Mouse (Mus musculus): Measurements from ENCODE around the gene Ngf. TPM values are rescaled to one million over a fixed set of nuclear protein-coding genes. Genes with fewer than 3 reads are reported as not detected.

Ngf gene
- total RNA-seq (2021) = under 1 TPM; 0.52 to 0.68 TPM
- long read RNA-seq, experiment 1 = 0 reads
- long read RNA-seq, experiment 2 = 0 reads

- no peak for DNase-seq (ENCODE audit: low spot score)
Measured at GRCm38 (mm10) chr3:102469713-102470448, at the start of gene Ngf. Gene Ngf (plus strand): TSS chr3:102469919.

- DNase-seq (ENCODE audit: low spot score) = peak; percentile 59
Measured at GRCm38 (mm10) chr3:102445567-102445966, 24.2 kb upstream of the Ngf start.

GRCm38 (mm10) chr3:102446691-102447090 lies 23.0 kb upstream of the Ngf start:
- DNase-seq (ENCODE audit: low spot score) = no peak

GRCm38 (mm10) chr3:102454566-102454965 lies 15.2 kb upstream of the Ngf start:
- no peak for DNase-seq (ENCODE audit: low spot score)

- no peak for DNase-seq (ENCODE audit: low spot score)
Measured at GRCm38 (mm10) chr3:102460528-102460927, 9.2 kb upstream of the Ngf start.

- no peak for DNase-seq (ENCODE audit: low spot score)
Measured at GRCm38 (mm10) chr3:102460986-102461385, 8.7 kb upstream of the Ngf start.

- DNase-seq (ENCODE audit: low spot score) = no peak
Measured at GRCm38 (mm10) chr3:102462703-102463336, 6.9 kb upstream of the Ngf start.

GRCm38 (mm10) chr3:102463339-102463738 lies 6.4 kb upstream of the Ngf start:
- no peak for DNase-seq (ENCODE audit: low spot score)

- peak; percentile 50 for DNase-seq (ENCODE audit: low spot score)
Measured at GRCm38 (mm10) chr3:102466587-102466986, 3.1 kb upstream of the Ngf start.

GRCm38 (mm10) chr3:102467121-102467520 lies 2.6 kb upstream of the Ngf start:
- DNase-seq (ENCODE audit: low spot score) = no peak

- DNase-seq (ENCODE audit: low spot score) = no peak
Measured at GRCm38 (mm10) chr3:102471251-102471650, 1.5 kb downstream of the Ngf start.

- DNase-seq (ENCODE audit: low spot score) = no peak
Measured at GRCm38 (mm10) chr3:102471799-102472198, 2.1 kb downstream of the Ngf start.

- DNase-seq (ENCODE audit: low spot score) = no peak
Measured at GRCm38 (mm10) chr3:102474275-102475155, 4.8 kb downstream of the Ngf start.

- peak; percentile 35 for DNase-seq (ENCODE audit: low spot score)
Measured at GRCm38 (mm10) chr3:102477917-102478694, 8.4 kb downstream of the Ngf start.

- no peak for DNase-seq (ENCODE audit: low spot score)
Measured at GRCm38 (mm10) chr3:102490393-102491123, 20.8 kb downstream of the Ngf start.

GRCm38 (mm10) chr3:102498113-102498512 lies 28.4 kb downstream of the Ngf start:
- DNase-seq (ENCODE audit: low spot score) = no peak

GRCm38 (mm10) chr3:102498931-102499330 lies 29.2 kb downstream of the Ngf start:
- DNase-seq (ENCODE audit: low spot score) = no peak

- no peak for DNase-seq (ENCODE audit: low spot score)
Measured at GRCm38 (mm10) chr3:102500031-102500430, 30.3 kb downstream of the Ngf start.

- no peak for DNase-seq (ENCODE audit: low spot score)
Measured at GRCm38 (mm10) chr3:102501186-102501585, 31.5 kb downstream of the Ngf start.

- DNase-seq (ENCODE audit: low spot score) = no peak
Measured at GRCm38 (mm10) chr3:102505129-102505528, 35.4 kb downstream of the Ngf start.

- no peak for DNase-seq (ENCODE audit: low spot score)
Measured at GRCm38 (mm10) chr3:102506061-102506460, 36.3 kb downstream of the Ngf start.

Measured in gastrocnemius, adult 18-20 months (tissue).